Mouse (Mus musculus): Measurements from ENCODE around the gene Spata31d1b. TPM values are rescaled to one million over a fixed set of nuclear protein-coding genes. Genes with fewer than 3 reads are reported as not detected.
"Not testable (repeated sequence)": the region's sequence is repeated elsewhere in the genome, so short reads cannot be mapped to it uniquely, and the experiment has no call there.

Gene Spata31d1b
- polyA plus RNA-seq, 1 experiment from 2014 or later = not detected

GRCm38 (mm10) chr13:59704562-59704961, 7.5 kb upstream of the Spata31d1b start:
- no peak overlapping the region for H3K9ac ChIP-seq (ENCODE audit: low read depth, low read length)
- no peak overlapping the region for H3K4me3 ChIP-seq (ENCODE audit: low read length)
- H3K4me1 ChIP-seq (ENCODE audit: control insufficient read depth, insufficient read depth, low read length) = no peaks in the 10 kb centered on the region
- H3K27ac ChIP-seq (ENCODE audit: low read depth, low read length) = no peak overlapping the region
- H3K27me3 ChIP-seq (ENCODE audit: control insufficient read depth, insufficient read depth, low read length) = no peaks in the 10 kb centered on the region; the same call in 1 of the 2 replicates
- H3K36me3 ChIP-seq (ENCODE audit: control insufficient read depth, insufficient read depth, low read length) = no peaks in the 10 kb centered on the region
- no peak for ATAC-seq (ENCODE audit: low FRiP score, low TSS enrichment)
- H3K9me3 ChIP-seq (ENCODE audit: control insufficient read depth, low read length) = no peaks in the 10 kb centered on the region
- no peak overlapping the region for H3K4me2 ChIP-seq (replicated peaks; ENCODE audit: low read depth, low read length)
- 52% methylated on average over 12 of the region's 12 CpGs for WGBS

DNA sequence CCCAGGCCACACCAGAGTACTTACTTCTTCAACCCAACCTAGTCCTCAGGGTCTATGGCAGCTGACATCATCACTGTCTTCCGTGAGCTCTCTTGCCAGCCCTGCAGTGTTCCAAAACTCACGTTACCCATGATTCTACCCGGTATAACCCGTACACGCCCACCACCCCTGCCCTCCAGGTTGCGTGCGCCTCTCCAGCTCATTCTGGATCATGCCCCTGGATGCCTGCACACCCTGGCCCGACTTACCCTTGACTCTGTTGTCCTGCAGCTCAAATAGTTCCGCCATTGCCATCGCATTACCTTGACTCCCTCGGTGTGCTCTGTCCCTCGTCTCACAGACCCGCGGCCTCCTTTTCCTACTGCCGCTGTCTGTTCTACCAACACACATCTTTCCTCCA, 1.9 kb upstream of the Spata31d1b start, which contains the start of gene Spata31d1a:
Gene Spata31d1a, minus strand, starts transcription at position 101 of the 400 bp plus-strand sequence.
- no peaks in the 10 kb centered on the region for H3K36me3 ChIP-seq (ENCODE audit: control insufficient read depth, insufficient read depth, low read length)
- 91% methylated on average over 15 of the region's 15 CpGs for WGBS
- H3K4me2 ChIP-seq (replicated peaks; ENCODE audit: low read depth, low read length) = no peak within 1 kb of the TSS
- H3K9me3 ChIP-seq (ENCODE audit: control insufficient read depth, low read length) = no peaks in the 10 kb centered on the region
- H3K27ac ChIP-seq (ENCODE audit: low read depth, low read length) = no peak within 1 kb of the TSS
- H3K9ac ChIP-seq (ENCODE audit: low read depth, low read length) = no peak within 1 kb of the TSS
- no peak within 1 kb of the TSS for H3K4me3 ChIP-seq (ENCODE audit: low read length)
- H3K27me3 ChIP-seq (ENCODE audit: control insufficient read depth, insufficient read depth, low read length) = no peaks in the 10 kb centered on the region
- ATAC-seq (ENCODE audit: low FRiP score, low TSS enrichment) = no peak
- no peaks in the 10 kb centered on the region for H3K4me1 ChIP-seq (ENCODE audit: control insufficient read depth, insufficient read depth, low read length)

GRCm38 (mm10) chr13:59713710-59714109, 1.6 kb downstream of the Spata31d1b start:
- Histone ChIP-seq H3K27me3 (ENCODE audit: control insufficient read depth, insufficient read depth, low read length) (no peaks in the 10 kb centered on the region), H3K36me3 (ENCODE audit: control insufficient read depth, insufficient read depth, low read length) (no peaks in the 10 kb centered on the region), H3K4me3 (ENCODE audit: low read length) (no peak overlapping the region), H3K9ac (ENCODE audit: low read depth, low read length) (no peak overlapping the region), H3K4me1 (ENCODE audit: control insufficient read depth, insufficient read depth, low read length) (no peaks in the 10 kb centered on the region), H3K9me3 (ENCODE audit: control insufficient read depth, low read length) (no peaks in the 10 kb centered on the region), H3K4me2 (replicated peaks; ENCODE audit: low read depth, low read length) (no peak overlapping the region), H3K27ac (ENCODE audit: low read depth, low read length) (no peak overlapping the region)
- WGBS = 40% methylated on average over 3 of the region's 3 CpGs
- no peak for ATAC-seq (ENCODE audit: low FRiP score, low TSS enrichment)

DNA sequence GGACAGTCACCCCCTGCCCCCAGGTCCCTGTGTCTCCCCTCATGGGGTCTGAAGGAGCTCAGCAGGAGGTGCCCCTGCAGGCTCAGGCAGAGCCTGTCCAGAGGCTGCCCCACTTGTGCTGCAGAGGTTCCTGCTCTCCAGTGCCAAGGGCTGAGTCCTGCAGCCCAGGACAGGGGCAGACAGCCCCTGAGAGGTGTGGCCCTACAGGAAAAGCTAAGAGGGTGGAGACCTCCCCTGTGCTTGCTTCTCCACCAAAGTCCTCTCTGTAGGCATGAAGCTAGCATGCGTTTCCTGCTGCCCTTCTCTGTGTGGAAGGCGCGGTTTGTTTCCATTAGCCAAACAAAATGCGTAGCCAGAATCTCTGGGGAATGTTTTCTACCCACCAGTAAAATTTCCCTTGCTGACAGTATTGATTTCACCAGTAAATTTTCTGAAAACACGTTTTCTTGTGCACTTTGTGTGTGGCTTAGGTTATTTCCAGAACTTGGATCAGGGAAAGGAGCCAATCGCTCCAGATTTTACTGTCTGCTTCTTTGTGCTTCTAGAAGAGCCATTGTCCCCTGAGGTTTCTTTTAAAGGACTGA, 6.9 kb downstream of the Spata31d1b start:
- H3K4me1 ChIP-seq (ENCODE audit: control insufficient read depth, insufficient read depth, low read length); H3K9ac ChIP-seq (ENCODE audit: low read depth, low read length); H3K9me3 ChIP-seq (ENCODE audit: control insufficient read depth, low read length); H3K4me3 ChIP-seq (ENCODE audit: low read length); H3K36me3 ChIP-seq (ENCODE audit: control insufficient read depth, insufficient read depth, low read length); H3K27me3 ChIP-seq (ENCODE audit: control insufficient read depth, insufficient read depth, low read length); H3K27ac ChIP-seq (ENCODE audit: low read depth, low read length); H3K4me2 ChIP-seq (replicated peaks; ENCODE audit: low read depth, low read length); ATAC-seq (ENCODE audit: low FRiP score, low TSS enrichment): not testable (repeated sequence)
- WGBS = 47% methylated on average over 6 of the region's 6 CpGs

DNA sequence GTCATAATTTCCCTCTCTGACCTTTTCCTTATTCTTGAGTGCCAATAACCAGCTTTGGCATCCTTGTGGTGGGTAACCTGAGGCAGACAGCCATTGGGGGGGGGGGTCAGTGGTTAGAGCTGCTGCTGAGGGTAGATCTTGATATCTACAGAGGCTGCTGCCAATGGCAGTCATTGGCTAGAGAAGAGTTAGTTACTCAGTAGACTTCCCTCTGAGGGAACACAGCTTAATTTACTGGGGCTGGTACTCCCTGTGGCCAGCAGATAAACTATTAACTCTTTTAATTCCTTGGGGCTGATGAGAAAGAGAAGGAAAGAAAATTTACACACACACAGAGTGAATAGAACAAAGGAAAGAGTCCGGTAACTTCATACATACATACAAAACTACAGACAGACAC, 7.4 kb downstream of the Spata31d1b start:
- H3K4me2 ChIP-seq (replicated peaks; ENCODE audit: low read depth, low read length) = no peak overlapping the region
- WGBS = 86% methylated on average over 1 of the region's 1 CpGs
- no peak overlapping the region for H3K27ac ChIP-seq (ENCODE audit: low read depth, low read length)
- no peak overlapping the region for H3K4me3 ChIP-seq (ENCODE audit: low read length)
- no peaks in the 10 kb centered on the region for H3K36me3 ChIP-seq (ENCODE audit: control insufficient read depth, insufficient read depth, low read length)
- no peaks in the 10 kb centered on the region for H3K4me1 ChIP-seq (ENCODE audit: control insufficient read depth, insufficient read depth, low read length)
- no peak for ATAC-seq (ENCODE audit: low FRiP score, low TSS enrichment)
- H3K27me3 ChIP-seq (ENCODE audit: control insufficient read depth, insufficient read depth, low read length) = no peaks in the 10 kb centered on the region
- no peak overlapping the region for H3K9ac ChIP-seq (ENCODE audit: low read depth, low read length)
- H3K9me3 ChIP-seq (ENCODE audit: control insufficient read depth, low read length) = no peaks in the 10 kb centered on the region

DNA sequence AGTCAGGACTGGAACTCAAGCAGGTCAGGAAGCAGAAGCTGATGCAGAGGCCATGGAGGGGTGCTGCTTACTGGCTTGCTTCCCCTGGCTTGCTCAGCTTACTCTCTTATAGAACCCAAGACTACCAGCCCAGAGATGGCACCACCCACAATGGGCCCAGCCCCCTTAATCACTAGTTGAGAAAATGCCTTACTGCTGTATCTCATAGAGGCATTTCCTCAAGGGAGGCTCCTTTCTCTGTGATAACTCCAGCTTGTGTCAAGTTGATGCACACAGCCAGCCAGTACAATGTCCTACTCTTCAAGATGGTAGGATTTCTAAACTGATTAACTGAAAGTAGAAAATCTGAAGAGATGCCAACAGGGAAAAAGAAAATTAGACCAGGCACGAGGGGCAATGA, 10.0 kb downstream of the Spata31d1b start:
- 86% methylated on average over 1 of the region's 1 CpGs for WGBS
- H3K9ac ChIP-seq (ENCODE audit: low read depth, low read length); ATAC-seq (ENCODE audit: low FRiP score, low TSS enrichment); H3K27me3 ChIP-seq (ENCODE audit: control insufficient read depth, insufficient read depth, low read length); H3K9me3 ChIP-seq (ENCODE audit: control insufficient read depth, low read length); H3K4me3 ChIP-seq (ENCODE audit: low read length); H3K4me2 ChIP-seq (replicated peaks; ENCODE audit: low read depth, low read length); H3K4me1 ChIP-seq (ENCODE audit: control insufficient read depth, insufficient read depth, low read length); H3K27ac ChIP-seq (ENCODE audit: low read depth, low read length); H3K36me3 ChIP-seq (ENCODE audit: control insufficient read depth, insufficient read depth, low read length): not testable (repeated sequence)

- no peaks in the 10 kb centered on the region for H3K36me3 ChIP-seq (ENCODE audit: control insufficient read depth, insufficient read depth, low read length)
- H3K27me3 ChIP-seq (ENCODE audit: control insufficient read depth, insufficient read depth, low read length) = no peaks in the 10 kb centered on the region
- no peaks in the 10 kb centered on the region for H3K4me1 ChIP-seq (ENCODE audit: control insufficient read depth, insufficient read depth, low read length)
- no peak overlapping the region for H3K27ac ChIP-seq (ENCODE audit: low read depth, low read length)
- ATAC-seq (ENCODE audit: low FRiP score, low TSS enrichment) = no peak
- H3K4me3 ChIP-seq (ENCODE audit: low read length) = peak overlapping the region; percentile 9
- H3K4me2 ChIP-seq (replicated peaks; ENCODE audit: low read depth, low read length) = peak overlapping the region; percentile 42
- WGBS = 26% methylated on average over 29 of the region's 29 CpGs
- no peaks in the 10 kb centered on the region for H3K9me3 ChIP-seq (ENCODE audit: control insufficient read depth, low read length)
- peak overlapping the region; percentile 23; the same call in 1 of the 2 replicates for H3K9ac ChIP-seq (ENCODE audit: low read depth, low read length)
Measured at GRCm38 (mm10) chr13:59726139-59726867, 14.2 kb downstream of the Spata31d1b start.

GRCm38 (mm10) chr13:59728378-59729093, 16.5 kb downstream of the Spata31d1b start:
- Histone ChIP-seq H3K4me3 (ENCODE audit: low read length) (no peak overlapping the region), H3K4me2 (replicated peaks; ENCODE audit: low read depth, low read length) (no peak overlapping the region), H3K27ac (ENCODE audit: low read depth, low read length) (no peak overlapping the region), H3K4me1 (ENCODE audit: control insufficient read depth, insufficient read depth, low read length) (no peaks in the 10 kb centered on the region), H3K27me3 (ENCODE audit: control insufficient read depth, insufficient read depth, low read length) (no peaks in the 10 kb centered on the region), H3K9ac (ENCODE audit: low read depth, low read length) (no peak overlapping the region), H3K36me3 (ENCODE audit: control insufficient read depth, insufficient read depth, low read length) (no peaks in the 10 kb centered on the region), H3K9me3 (ENCODE audit: control insufficient read depth, low read length) (no peaks in the 10 kb centered on the region)
- peak; percentile 90 for ATAC-seq (ENCODE audit: low FRiP score, low TSS enrichment)
- 29% methylated on average over 7 of the region's 7 CpGs for WGBS

- ATAC-seq (ENCODE audit: low FRiP score, low TSS enrichment) = no peak
- Histone ChIP-seq H3K9ac (ENCODE audit: low read depth, low read length) (no peak within 1 kb of the TSS), H3K9me3 (ENCODE audit: control insufficient read depth, low read length) (no peaks in the 10 kb centered on the region), H3K4me1 (ENCODE audit: control insufficient read depth, insufficient read depth, low read length) (no peaks in the 10 kb centered on the region), H3K27ac (ENCODE audit: low read depth, low read length) (no peak within 1 kb of the TSS), H3K36me3 (ENCODE audit: control insufficient read depth, insufficient read depth, low read length) (no peaks in the 10 kb centered on the region), H3K4me3 (ENCODE audit: low read length) (no peak within 1 kb of the TSS), H3K27me3 (ENCODE audit: control insufficient read depth, insufficient read depth, low read length) (no peaks in the 10 kb centered on the region), H3K4me2 (replicated peaks; ENCODE audit: low read depth, low read length) (no peak within 1 kb of the TSS)
- 45% methylated on average over 7 of the region's 7 CpGs for WGBS
Measured at GRCm38 (mm10) chr13:59731652-59732051, 19.6 kb downstream of the Spata31d1b start, which contains the start of gene Spata31d1d. Gene Spata31d1d, minus strand, starts transcription at chr13:59731752.

All from kidney, embryonic 14.5 days (tissue).